ENCODE assay signal across 12 mouse cellular contexts in genomic region chr19:21781787-21782432, GRCm38 (mm10). TPM values are rescaled to one million over a fixed set of nuclear protein-coding genes. Genes with fewer than 3 reads are reported as not detected.
DNase-seq lines count a peak whose midpoint lies in the region; ATAC-seq and TF ChIP-seq lines count a peak whose summit lies in the region.
"Had no signal": no experiment of that assay in that cellular context is flagged by ENCODE, and none has a peak within 500 bp of the region (broad histone marks: within the 10 kb centered on the region; RNA-seq: fewer than 3 reads in every experiment).

No protein-coding gene starts in this region.

- no peak overlapping the region for H3K9ac ChIP-seq in liver, adult 2 months (ENCODE audit: low read depth, low read length)
- peak overlapping the region; percentile 47 for H3K9ac ChIP-seq in forebrain, embryonic 11.5 days (ENCODE audit: low read length)
- peak overlapping the region; percentile 88 for H3K9ac ChIP-seq in hindbrain, embryonic 14.5 days
- H3K9ac ChIP-seq in midbrain, embryonic 16.5 days (ENCODE audit: low read depth, low read length): peak overlapping the region; percentile 40; the same call in 1 of the 2 replicates

- no peak for DNase-seq in liver, adult 2 months (ENCODE audit: extremely low read depth, low read depth, low spot score)
- DNase-seq in liver: no peak
- no peak for DNase-seq in forebrain, embryonic 11.5 days (ENCODE audit: low spot score)
- no peak for DNase-seq in hindbrain, embryonic 14.5 days (ENCODE audit: low spot score)
- no peak for DNase-seq in natural killer cell, adult 2 months (ENCODE audit: low spot score in 2 of 2)
- no peak for DNase-seq in left cerebral cortex, postnatal 10 days (ENCODE audit: extremely low spot score in 1 of 2, low spot score in 2 of 2)
- DNase-seq in right cerebral cortex, postnatal 4 days: no peak
- DNase-seq: gastrocnemius, postnatal 25 days; spleen, adult 18-20 months; thymus, postnatal 4 days had no signal

- peak overlapping the region; percentile 88 for H3K4me2 ChIP-seq in forebrain, embryonic 11.5 days (ENCODE audit: low read depth, low read length, severe bottlenecking)
- H3K4me2 ChIP-seq in hindbrain, embryonic 14.5 days (replicated peaks): peak overlapping the region; percentile 61
- peak overlapping the region; percentile 96 for H3K4me2 ChIP-seq in midbrain, embryonic 16.5 days (ENCODE audit: low read length)

- ATAC-seq in forebrain, embryonic 11.5 days (replicated peaks; ENCODE audit: low FRiP score): no peak
- ATAC-seq in hindbrain, embryonic 14.5 days (ENCODE audit: low FRiP score): no peak
- no peak for ATAC-seq in midbrain, embryonic 16.5 days

- no peak for TF ChIP-seq CTCF in liver, adult 2 months (IDR thresholded peaks at IDR 0.05; ENCODE audit: low read depth, low read length)

- H3K79me2 ChIP-seq in liver, adult 2 months (ENCODE audit: control insufficient read depth, insufficient read depth, low read length): peaks cover 15% of the 10 kb centered on the region; the same call in 1 of the 2 replicates

- peak overlapping the region; percentile 18 for H3K4me3 ChIP-seq in liver, adult 2 months (ENCODE audit: insufficient read depth, low read depth, low read length)
- H3K4me3 ChIP-seq in forebrain, embryonic 11.5 days (ENCODE audit: low read depth, low read length): peak overlapping the region; percentile 82; the same call in 1 of the 2 replicates
- H3K4me3 ChIP-seq in hindbrain, embryonic 14.5 days (replicated peaks; ENCODE audit: low read length): peak overlapping the region; percentile 78
- H3K4me3 ChIP-seq in midbrain, embryonic 16.5 days (ENCODE audit: low read depth, low read length): peak overlapping the region; percentile 91
- H3K4me3 ChIP-seq: megakaryocyte, embryonic 14.5 days had no signal

- no peak overlapping the region for H3K27ac ChIP-seq in liver, adult 2 months (replicated peaks; ENCODE audit: insufficient read depth, low read depth, low read length)
- H3K27ac ChIP-seq in forebrain, embryonic 11.5 days (ENCODE audit: low read depth, low read length): peak overlapping the region; percentile 81
- H3K27ac ChIP-seq in hindbrain, embryonic 14.5 days: peak overlapping the region; percentile 83
- peak overlapping the region; percentile 69 for H3K27ac ChIP-seq in midbrain, embryonic 16.5 days (ENCODE audit: low read length)

- H3K9me3 ChIP-seq in forebrain, embryonic 11.5 days (ENCODE audit: control insufficient read depth, low read length): no peaks in the 10 kb centered on the region
- H3K9me3 ChIP-seq in hindbrain, embryonic 14.5 days (ENCODE audit: control insufficient read depth, low read length): no peaks in the 10 kb centered on the region
- H3K9me3 ChIP-seq in midbrain, embryonic 16.5 days (replicated peaks; ENCODE audit: control insufficient read depth, low read length, poor library complexity, severe bottlenecking): no peaks in the 10 kb centered on the region
- H3K9me3 ChIP-seq: megakaryocyte, embryonic 14.5 days had no signal

- intact Hi-C loops in left cerebral cortex, postnatal 10 days (cut with DNase I): no loop called here

- TF ChIP-seq POLR2A in liver, adult 2 months (IDR thresholded peaks at IDR 0.05; ENCODE audit: extremely low read depth, insufficient read depth, low read length): no peak

- peaks cover 12% of the 10 kb centered on the region for H3K4me1 ChIP-seq in liver, adult 2 months (ENCODE audit: control insufficient read depth, insufficient read depth, low read length)
- peaks cover 36% of the 10 kb centered on the region for H3K4me1 ChIP-seq in forebrain, embryonic 11.5 days (replicated peaks; ENCODE audit: control insufficient read depth, insufficient read depth, low read length)
- H3K4me1 ChIP-seq in hindbrain, embryonic 14.5 days (replicated peaks; ENCODE audit: control insufficient read depth, insufficient read depth, low read length): peaks cover 72% of the 10 kb centered on the region
- H3K4me1 ChIP-seq in midbrain, embryonic 16.5 days (ENCODE audit: control insufficient read depth, insufficient read depth, low read length): peaks cover 65% of the 10 kb centered on the region

- 79% methylated on average over 12 of the region's 12 CpGs for WGBS in liver, adult 2 months
- WGBS in forebrain, embryonic 11.5 days: 20% methylated on average over 12 of the region's 12 CpGs
- 17% methylated on average over 12 of the region's 12 CpGs for WGBS in hindbrain, embryonic 14.5 days
- WGBS in midbrain, embryonic 16.5 days: 29% methylated on average over 12 of the region's 12 CpGs

- peaks cover 6% of the 10 kb centered on the region; the same call in 1 of the 2 replicates for H3K36me3 ChIP-seq in liver, adult 2 months (ENCODE audit: control insufficient read depth, insufficient read depth, low read length)
- H3K36me3 ChIP-seq in forebrain, embryonic 11.5 days (ENCODE audit: control insufficient read depth, insufficient read depth, low read length): no peaks in the 10 kb centered on the region
- no peaks in the 10 kb centered on the region for H3K36me3 ChIP-seq in hindbrain, embryonic 14.5 days (replicated peaks; ENCODE audit: control insufficient read depth, insufficient read depth)
- no peaks in the 10 kb centered on the region for H3K36me3 ChIP-seq in midbrain, embryonic 16.5 days (ENCODE audit: control insufficient read depth, insufficient read depth, low read length)

- H3K27me3 ChIP-seq in liver, adult 2 months (ENCODE audit: control insufficient read depth, insufficient read depth, low read length): no peaks in the 10 kb centered on the region
- H3K27me3 ChIP-seq in forebrain, embryonic 11.5 days (ENCODE audit: control insufficient read depth, insufficient read depth, low read length): no peaks in the 10 kb centered on the region
- no peaks in the 10 kb centered on the region for H3K27me3 ChIP-seq in hindbrain, embryonic 14.5 days (ENCODE audit: control insufficient read depth, insufficient read depth, low read length)
- no peaks in the 10 kb centered on the region for H3K27me3 ChIP-seq in midbrain, embryonic 16.5 days (ENCODE audit: control insufficient read depth, insufficient read depth, low read depth, low read length)

RNA-seq across cellular contexts. Expression of gene Cemip2, which starts 3.8 kb away (rescaled TPM):
- total RNA-seq in liver, adult 2 months (2014; rRNA removed): 18.1 and 18.4 TPM in 2 replicates
- polyA plus RNA-seq in liver, adult 2 months (2012; rRNA removed): 2.3 and 2.9 TPM in 2 replicates
- 75.4 and 77.2 TPM in 2 replicates for polyA plus RNA-seq in forebrain, embryonic 11.5 days (2014; fragmentation: Nextera tagmentation; extraction: Ambion mirVana)
- polyA plus RNA-seq in hindbrain, embryonic 14.5 days (2014; fragmentation: Nextera tagmentation; extraction: Ambion mirVana): 26.4 and 26.8 TPM in 2 replicates
- 28.8 and 38.8 TPM in 2 replicates for polyA plus RNA-seq in midbrain, embryonic 16.5 days (2015; fragmentation: Nextera tagmentation; extraction: Ambion mirVana)
- total RNA-seq in left cerebral cortex, postnatal 10 days (2021): 10 to 100 TPM; 17.2 TPM

Comparison
In these comparisons a context has a peak if more than half of its experiments do, and no peak if none do; other contexts are left out.
1. H3K4me3 ChIP-seq: peak in every context shown above with its lines; median percentile 91 in midbrain, embryonic 16.5 days; 82 in forebrain, embryonic 11.5 days; 78 in hindbrain, embryonic 14.5 days; 18 in liver, adult 2 months.